Mouse (Mus musculus) urinary bladder, postnatal 25 days (tissue): ENCODE results near the gene Mgll.

Experiments used
- DNase-seq: peaks from one replicate; pipeline ENCODE4 v3.0.0; 2022; ENCODE audit warnings: low spot score

Gene Mgll

GRCm38 (mm10) chr6:88828206-88829009, 104.2 kb downstream of the Mgll start:
- DNase-seq, result no peak

GRCm38 (mm10) chr6:88829579-88829978, 105.4 kb downstream of the Mgll start:
- DNase-seq, result no peak

- no peak for DNase-seq
Observed at GRCm38 (mm10) chr6:88830112-88830702, 106.0 kb downstream of the Mgll start.

GRCm38 (mm10) chr6:88831456-88831855, 107.2 kb downstream of the Mgll start:
- peak; percentile 68 for DNase-seq

- DNase-seq, result no peak
Observed at GRCm38 (mm10) chr6:88832663-88833062, 108.5 kb downstream of the Mgll start.

GRCm38 (mm10) chr6:88833340-88834140, 109.3 kb downstream of the Mgll start:
- DNase-seq, result no peak

GRCm38 (mm10) chr6:88835047-88835446, 110.8 kb downstream of the Mgll start:
- no peak for DNase-seq

- DNase-seq, result no peak
Observed at GRCm38 (mm10) chr6:88836178-88836819, 112.1 kb downstream of the Mgll start.

- no peak for DNase-seq
Observed at GRCm38 (mm10) chr6:88837999-88838398, 113.8 kb downstream of the Mgll start.

- no peak for DNase-seq
Observed at GRCm38 (mm10) chr6:88838613-88839012, 114.4 kb downstream of the Mgll start.

GRCm38 (mm10) chr6:88839135-88839970, 115.1 kb downstream of the Mgll start:
- DNase-seq, result no peak

- DNase-seq, result no peak
Observed at GRCm38 (mm10) chr6:88840211-88840610, 116.0 kb downstream of the Mgll start.

GRCm38 (mm10) chr6:88840791-88841513, 116.7 kb downstream of the Mgll start:
- no peak for DNase-seq

GRCm38 (mm10) chr6:88841514-88841780, 117.2 kb downstream of the Mgll start:
- DNase-seq, result no peak

GRCm38 (mm10) chr6:88841781-88842689, 117.8 kb downstream of the Mgll start, which contains the start of gene Abtb1:
TSS of gene Abtb1 (minus strand) at chr6:88841984.
- peak; percentile 97 for DNase-seq

- no peak for DNase-seq
Observed at GRCm38 (mm10) chr6:88842731-88843151, 118.5 kb downstream of the Mgll start.

GRCm38 (mm10) chr6:88843241-88843640, 119.0 kb downstream of the Mgll start:
- DNase-seq, result no peak

- no peak for DNase-seq
Observed at GRCm38 (mm10) chr6:88843781-88844725, 119.8 kb downstream of the Mgll start.
